Mouse (Mus musculus): ENCODE measurements at regions not wholly inside any gene's neighbourhood (a gene's known extent, or its start where the extent isn't known, plus 50 kb on each side); places are given as distances from the start of the nearest gene placed in this dataset.

DNA sequence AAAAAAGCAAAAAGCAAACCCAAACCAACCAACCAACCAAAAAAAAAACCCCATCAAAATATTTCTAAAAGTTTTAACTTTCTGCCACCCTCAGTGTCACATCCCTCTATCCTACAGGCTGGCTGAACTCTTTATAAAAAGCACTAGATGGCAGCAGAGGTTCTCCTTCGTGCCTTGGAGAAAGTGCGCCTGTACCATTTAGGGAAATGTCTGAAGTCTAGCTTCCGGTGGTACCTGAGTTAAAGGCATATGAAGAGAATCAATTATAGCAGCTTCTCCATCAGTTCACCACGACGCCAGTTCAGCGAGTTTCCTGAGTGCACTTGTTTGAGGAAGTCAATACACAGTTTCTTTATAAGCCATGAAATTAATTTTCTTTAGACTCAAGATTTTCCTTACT is 130.0 kb upstream of the Zc3h12c start:
- DNase-seq (ENCODE audit: low spot score in 2 of 2) = peak; percentile 51 to 52

DNA sequence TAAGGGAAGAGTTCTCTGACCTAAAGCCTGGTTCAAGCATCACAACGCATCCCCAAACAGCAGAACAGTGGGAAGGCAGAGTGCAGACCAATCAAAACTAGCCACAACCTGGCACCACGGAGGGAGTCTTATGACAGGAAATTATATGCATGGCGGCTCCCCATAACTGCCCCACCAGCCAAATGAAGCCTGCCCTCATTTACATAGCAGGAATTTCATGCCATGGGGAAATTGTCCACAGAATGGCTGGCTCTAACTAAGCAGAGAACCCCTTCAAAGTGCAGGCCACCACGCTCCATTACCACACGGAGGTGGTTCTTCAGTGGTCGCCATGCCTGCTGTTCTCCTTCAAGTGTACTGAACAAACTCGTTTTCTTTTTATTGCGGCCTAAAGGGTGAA is 126.3 kb upstream of the Zc3h12c start:
- DNase-seq (ENCODE audit: low spot score in 2 of 2) = no peak

DNA sequence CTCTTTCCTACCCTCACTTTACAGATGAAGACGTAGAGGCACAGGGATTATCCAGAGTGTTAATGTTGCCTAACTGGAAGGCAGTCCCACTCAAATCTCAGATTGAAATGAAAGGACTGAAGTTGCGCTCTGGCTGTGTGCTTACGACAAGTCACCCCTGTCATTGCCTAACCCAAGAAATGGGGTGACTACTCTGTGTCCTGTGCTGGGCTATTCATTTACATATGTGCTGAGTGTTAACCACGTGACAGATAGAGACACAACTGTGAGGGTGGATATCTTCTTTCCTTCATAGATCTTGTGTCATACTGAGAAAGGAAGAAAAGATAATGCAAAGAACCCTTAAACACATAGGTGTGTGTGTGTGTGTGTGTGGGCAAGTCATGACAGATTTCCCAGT is 120.7 kb upstream of the Zc3h12c start:
- no peak for DNase-seq (ENCODE audit: low spot score in 2 of 2)

DNA sequence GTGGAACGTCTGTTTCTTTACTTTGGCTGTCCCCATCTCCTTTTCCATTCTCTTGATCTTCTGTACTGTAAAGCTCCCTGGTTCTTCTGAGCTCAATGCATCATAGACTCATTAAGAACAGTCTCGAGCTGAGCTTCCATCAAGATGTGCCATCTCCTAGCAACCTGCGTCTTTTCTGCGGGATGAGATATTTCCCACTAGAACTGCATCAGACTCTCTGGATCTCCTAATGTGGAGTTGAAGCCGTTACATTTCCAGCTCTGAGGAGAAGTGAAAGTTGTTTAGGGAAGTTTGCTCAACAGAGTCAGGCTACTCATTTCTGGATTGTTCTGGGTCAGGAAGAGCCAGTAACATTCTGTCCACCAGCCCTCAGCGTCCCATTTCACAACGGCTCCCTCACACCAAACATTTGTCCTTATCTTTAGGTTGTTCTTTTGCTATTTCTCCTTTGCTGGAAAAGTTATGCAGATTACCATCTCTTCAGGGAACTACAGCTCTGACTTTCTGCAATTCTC is 119.4 kb upstream of the Zc3h12c start:
- no peak for DNase-seq (ENCODE audit: low spot score in 2 of 2)

DNA sequence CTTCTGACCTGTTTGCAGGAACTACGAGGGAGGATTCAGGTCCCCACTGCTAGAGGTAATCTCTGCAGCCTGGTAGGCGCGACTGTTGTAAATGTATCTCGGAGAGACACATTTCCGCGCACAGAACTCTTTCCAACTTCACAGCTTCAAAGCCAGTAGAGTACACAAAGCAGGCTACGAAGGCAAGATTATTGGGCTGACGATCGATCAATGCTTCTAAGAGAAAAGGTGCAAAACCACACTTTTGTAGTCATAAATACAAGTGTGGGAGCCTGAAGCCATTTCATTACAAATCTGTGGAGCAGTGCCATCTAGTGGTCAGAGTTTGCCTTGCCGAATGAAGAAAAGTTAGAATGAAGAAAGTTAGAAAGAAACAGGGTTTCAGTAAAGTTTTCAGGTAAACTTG is 118.9 kb upstream of the Zc3h12c start:
- peak; percentile 81 to 88 for DNase-seq (ENCODE audit: low spot score in 2 of 2)

DNA sequence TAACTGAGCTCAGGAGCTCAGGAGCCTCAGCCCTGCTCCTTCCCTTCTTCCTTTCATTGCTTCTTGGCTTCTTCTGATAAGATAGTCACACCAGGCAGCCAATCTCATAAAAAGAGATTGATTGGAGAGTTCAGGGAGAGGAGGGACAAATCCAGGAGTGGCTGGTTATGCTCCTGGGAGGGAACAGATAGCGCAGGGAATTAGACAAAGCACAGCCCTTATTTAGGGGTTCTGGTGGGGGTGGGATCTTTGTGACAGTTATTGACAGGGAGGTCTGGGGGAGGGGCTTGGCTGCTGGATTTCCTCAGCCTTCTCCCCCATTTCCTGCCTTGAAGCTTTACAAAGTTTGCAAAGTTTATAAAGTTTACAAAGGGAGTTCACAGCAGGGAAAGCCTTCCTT is 117.7 kb upstream of the Zc3h12c start:
- DNase-seq (ENCODE audit: low spot score in 2 of 2) = no peak

DNA sequence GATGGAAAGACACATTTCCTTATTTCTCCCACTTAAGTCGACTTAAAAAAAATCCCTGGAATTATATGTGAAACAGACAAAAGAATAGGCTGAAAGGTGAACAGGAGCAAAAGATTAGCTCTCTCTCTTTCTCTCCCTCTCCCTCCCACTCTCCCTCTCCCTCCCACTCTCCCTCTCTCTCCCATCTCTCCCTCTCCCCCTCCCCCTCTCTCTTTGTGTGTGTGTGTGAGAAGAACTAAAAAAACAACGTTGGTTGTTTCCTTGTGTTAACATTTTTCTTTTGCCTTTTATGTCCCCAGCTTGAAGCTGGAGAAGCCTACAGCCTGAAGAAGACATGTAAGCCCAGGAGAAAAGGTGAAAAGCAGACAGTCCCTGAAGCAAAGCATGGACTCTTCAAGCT is 115.2 kb upstream of the Zc3h12c start:
- no peak for DNase-seq (ENCODE audit: low spot score in 2 of 2)

DNA sequence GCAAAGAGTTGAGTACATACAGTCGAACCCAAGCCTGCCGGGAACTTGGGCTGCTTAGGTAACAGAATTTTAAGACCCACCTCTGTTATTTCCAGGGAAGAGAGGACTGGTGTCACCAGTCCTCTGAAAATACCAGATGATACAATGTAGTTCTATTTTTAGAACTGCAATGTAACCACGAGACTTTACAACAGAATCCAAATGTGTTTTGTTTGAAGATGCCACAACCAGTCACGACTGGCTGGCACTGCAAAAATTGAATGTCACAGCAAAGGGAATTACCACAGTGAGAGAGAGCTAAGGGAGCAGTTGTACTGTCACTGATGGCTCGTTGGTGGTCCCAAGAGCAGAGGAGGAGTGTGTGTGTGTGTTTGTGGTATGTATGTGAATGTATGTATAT is 112.6 kb upstream of the Zc3h12c start:
- no peak for DNase-seq (ENCODE audit: low spot score in 2 of 2)

DNA sequence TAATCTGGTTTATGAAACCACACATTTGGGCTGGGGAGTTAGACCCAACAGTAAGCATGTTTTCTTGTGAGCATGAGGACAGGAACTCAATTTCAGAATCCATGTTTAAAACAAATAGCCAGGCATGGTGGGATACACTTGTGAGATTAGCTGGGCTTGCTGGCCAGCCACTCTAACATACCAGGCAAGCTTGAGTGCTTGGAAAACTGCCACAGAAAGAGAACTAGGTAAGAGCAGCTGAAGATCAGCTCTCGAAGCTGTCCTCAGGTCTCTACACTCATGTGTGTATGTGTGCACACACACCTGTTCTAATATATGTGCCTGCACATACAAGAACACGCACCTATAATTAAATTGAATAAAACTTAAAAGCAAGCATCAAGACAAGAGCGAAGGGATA is 112.2 kb upstream of the Zc3h12c start:
- DNase-seq (ENCODE audit: low spot score in 2 of 2) = no peak

DNA sequence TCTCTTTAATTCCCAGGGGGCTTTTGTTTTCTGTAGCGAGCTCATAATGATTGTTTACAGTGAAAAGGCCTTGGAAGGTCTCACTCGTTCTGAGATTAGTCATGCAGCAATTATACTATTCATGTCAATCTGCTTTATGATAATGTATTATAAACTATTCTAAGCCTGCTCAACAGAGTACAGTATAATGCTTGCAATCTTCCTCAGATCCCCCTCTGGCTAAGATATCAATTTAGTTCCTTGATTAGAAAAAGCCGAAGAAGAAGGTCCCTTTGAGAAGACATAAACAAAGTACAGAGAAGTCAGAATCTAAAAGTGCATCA is 110.3 kb upstream of the Zc3h12c start:
- no peak for DNase-seq (ENCODE audit: low spot score in 2 of 2)

DNA sequence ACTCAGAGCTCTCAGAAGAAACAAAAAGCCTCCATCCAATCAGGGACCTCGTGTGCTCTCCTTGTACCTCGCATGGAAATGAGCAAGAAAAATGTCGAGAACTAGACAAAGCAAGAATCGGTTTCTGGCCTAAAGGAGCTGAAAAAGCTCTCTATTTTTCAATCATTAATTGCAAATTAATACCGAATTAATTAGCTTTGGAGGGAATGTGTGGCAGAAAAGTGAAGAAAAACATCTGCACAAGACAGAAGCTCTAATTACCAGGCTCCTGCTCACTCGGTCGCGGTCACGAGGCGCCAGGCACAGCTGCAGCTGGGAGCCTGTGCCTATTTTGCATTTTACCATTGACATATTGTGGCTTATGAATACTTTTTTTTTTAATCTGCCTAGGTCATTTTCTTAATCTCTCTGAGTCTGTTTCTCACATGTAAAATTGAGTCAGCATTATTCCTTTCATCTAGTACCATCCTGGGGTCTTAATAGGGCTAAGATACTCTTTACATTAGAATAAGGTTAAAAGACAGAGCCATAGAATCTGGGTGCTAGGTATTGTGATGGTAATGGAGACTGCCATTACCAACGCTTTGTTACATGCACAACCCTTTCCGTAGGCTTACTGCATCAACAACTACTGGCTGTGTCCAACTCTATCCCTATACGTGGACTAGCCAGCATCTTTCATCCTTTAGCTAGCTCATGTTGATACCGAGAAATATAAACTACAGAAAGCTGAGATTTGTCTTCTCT is 109.8 kb upstream of the Zc3h12c start:
- no peak for DNase-seq (ENCODE audit: low spot score in 2 of 2)

DNA sequence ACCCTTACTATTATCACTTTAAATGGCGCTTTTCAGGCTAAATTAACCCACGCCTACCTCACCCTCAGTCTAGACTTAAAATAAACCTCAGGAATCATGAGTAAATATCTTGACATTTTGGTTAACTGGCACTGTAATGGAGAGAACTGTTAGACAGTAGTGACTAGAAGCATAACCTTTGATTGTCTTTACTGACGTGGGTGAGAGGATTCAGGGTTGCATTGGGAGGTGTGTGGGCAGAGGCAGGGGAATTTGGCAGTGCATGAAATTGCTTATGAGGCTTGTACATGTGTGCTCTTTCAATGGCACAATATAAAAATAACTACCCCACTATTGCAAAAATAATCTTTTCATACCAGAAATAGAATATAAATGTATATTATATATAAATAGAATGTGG is 105.6 kb upstream of the Zc3h12c start:
- DNase-seq (ENCODE audit: low spot score in 2 of 2) = no peak

DNA sequence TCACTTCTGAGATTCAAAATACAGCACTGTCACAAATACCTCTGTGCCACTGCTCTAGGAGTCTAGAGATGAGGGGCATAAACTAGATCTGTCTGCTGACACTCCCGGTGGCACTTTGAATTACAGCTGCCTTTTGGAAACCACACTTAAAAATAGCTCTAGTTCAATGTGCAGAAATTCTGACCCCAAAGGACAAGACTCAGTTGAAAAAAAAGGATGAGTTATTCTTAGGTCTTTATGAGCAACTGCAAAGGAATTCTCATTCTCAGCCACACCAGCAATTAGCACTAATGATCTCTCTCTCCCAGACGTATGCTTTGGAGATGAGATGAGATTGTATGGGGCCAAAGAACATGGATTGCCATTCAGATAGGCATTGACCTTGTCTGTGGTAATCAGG is 104.3 kb upstream of the Zc3h12c start:
- DNase-seq (ENCODE audit: low spot score in 2 of 2) = no peak

DNA sequence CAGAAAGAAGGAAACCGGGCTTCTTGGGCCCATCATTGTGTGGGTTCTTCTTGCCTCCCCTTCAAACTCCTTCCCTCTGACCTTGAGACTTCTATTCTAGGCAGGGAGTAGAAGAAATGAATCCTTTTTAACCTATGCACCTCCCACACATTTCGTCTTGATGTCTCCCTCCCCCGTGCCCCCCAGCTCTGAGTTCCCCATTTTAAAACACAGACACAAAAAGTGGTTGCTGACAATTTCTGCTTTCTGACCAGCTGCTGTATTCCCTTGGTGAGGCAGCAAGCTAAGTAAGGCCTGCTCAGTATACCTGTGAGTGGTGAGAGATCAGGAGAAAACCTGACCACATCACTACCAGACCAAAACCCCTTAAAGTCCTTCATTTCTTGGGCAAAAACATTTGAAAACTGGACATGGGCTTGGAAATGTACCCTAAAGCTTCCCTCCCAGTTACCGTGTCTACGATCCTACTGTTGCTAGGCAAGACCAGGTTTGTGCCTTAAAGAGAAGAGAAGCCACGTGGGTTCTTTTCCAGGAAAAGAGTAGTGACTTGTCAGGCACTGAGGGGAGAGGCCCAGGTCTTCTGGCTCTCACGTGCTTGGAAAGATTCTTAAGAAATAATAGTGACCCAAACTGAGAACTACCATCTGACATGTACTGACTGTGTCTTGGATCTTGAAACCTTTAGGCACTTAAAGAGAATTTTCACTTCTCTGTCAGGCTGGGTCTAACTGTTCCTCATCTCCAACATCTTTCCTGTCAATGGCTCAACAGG is 103.2 kb upstream of the Zc3h12c start:
- DNase-seq (ENCODE audit: low spot score in 2 of 2) = no peak

DNA sequence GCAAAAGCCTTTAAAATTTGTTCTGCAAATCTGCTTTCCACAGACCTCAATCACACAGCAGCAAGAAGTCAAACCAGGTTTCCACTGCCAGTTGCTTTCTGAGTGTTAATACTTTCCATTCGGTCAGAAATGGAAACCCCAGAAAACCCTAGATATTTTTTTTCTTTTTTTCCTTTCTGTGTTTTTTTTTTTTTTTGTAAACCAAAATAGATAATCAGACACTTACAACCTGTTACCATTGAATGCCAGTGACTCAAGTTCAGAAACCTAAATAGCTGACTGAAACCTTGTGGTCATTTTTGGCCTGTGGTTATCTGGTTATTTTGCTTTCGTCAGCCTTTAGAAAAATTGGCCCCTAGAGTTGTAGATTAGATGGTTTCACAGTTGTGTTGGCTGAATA is 93.2 kb upstream of the Zc3h12c start:
- no peak for DNase-seq (ENCODE audit: low spot score in 2 of 2)

DNA sequence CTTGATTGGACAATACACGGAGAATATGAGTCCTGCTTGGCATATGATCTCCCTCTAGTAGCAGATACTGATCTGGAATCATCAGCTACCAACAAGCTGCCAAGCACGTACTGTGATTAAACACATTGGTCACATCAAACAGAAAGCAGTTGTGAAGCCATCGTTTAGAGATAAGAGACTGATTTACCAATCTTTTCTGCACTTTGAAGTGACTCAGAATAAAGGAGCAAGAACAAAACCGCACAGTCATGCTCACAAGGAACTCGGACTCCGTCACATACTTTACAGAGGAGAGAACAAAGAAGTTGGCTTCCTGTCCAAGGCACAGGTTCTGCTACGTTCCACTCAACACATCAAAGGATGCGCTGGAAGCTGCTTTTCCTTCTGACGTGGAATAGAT is 91.1 kb upstream of the Zc3h12c start:
- DNase-seq (ENCODE audit: low spot score in 2 of 2) = no peak

DNA sequence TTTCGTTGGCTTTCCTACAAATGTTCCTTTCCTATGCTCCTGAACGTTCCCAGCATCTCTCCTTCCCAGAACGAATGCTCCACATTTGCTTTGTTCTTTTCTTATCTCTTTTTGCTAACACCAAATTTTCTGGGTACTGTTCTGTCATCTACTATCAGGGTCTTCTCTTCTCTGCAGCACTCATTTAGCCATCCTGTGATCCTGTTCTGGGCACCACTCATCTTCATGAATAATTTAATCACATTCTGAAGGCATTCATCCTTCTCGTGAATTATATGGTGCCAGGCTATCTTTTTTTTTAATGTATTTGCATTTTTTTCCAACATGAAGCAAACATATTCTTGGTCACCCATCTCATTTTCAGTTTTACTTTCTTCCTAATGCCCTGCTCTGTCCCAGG is 87.3 kb upstream of the Zc3h12c start:
- DNase-seq (ENCODE audit: low spot score in 2 of 2) = no peak

DNA sequence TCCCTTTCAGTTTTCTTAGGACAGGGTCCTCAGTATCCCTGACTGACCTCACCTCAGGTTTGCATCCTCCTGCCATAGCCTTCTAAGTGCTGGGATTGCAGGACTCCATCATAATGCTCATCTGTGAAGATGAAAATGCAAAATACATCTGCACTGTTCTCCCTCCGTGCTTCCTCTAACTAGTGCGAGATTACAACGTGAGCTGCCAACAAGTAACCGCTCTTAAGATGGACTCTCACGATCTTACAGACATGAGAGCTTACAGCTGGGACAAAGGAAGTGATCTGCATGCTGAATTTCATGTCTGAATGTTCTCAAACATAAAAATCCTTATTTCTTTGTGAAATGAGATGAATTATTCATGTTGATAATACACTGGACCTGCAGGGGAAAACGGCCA is 86.1 kb upstream of the Zc3h12c start:
- DNase-seq (ENCODE audit: low spot score in 2 of 2) = no peak

DNA sequence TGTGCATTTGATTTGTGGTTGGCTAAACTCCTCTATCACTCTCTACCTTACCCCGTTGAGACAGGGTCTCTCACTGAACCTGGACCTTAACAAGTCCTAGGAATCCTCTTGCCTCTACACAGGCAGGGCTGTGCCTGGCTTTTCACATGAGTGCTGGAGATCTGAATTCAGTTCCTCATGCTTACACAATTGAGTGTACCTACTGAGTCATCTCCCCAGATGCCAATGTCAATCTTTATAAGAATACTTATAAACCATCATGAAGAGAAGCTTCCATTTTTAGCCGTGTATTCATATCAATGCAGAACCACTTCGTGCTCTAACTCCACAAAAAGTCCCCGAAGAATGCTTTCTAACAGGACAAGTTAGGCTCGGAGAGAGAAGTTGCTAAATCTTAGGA is 83.1 kb upstream of the Zc3h12c start:
- DNase-seq (ENCODE audit: low spot score in 2 of 2) = no peak

DNA sequence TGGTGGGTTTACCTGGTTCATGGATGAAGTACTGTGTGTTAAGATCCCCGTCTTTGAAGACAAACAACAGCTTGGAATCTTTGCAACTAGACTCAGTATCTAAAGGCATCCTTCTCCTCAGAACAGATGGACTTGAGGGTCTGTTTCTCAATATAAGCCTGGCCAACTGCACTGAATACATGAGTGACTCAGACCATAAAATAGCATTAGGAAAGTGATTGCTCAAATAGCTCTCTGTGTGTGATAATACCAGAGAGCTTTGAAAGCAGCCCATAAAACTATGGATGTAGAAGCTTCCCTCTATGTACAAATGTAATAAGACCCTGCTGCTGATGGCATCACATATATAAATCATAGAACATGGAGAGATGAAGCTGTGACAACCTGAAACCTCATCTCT is 78.3 kb upstream of the Zc3h12c start:
- DNase-seq (ENCODE audit: low spot score in 2 of 2) = no peak

DNA sequence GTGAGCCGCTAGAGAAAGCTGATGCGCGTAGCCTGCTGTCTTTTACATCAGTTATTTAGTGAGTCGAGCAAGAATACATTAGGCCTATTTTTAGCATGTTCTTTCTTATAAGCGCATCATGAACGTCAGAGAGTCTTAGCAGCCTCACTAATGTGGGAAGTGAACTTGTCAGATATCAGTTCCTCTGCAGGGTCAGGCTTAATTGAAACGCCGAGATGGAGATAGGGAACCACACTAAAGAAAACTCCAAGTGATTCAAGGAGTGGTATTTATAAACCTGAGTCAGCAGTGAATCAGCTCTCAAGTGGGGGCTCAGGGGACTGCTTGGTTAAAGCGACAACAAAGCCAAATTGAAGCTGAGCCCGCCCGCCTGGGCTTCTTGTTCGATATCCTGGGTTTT is 75.7 kb upstream of the Zc3h12c start:
- peak; percentile 57 to 59 for DNase-seq (ENCODE audit: low spot score in 2 of 2)

DNA sequence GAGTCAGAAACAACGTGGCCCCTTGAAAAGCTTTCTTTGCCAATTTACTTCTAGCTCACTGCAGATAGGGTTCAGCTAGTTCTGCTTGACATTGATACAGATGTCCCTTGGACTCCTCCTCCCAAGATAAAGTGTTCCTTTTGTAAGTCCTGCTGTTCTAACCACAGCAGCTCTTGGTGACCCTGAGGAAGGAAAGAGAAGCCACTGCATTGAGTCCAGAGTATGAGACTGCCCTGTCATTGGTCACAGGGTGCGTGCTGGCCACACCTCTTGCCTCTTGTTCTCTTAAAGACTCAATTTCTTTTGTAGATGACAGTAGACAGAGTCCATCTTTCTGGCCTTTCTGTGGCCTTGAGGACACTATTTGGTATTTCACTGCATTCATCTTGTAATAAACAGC is 74.7 kb upstream of the Zc3h12c start:
- DNase-seq (ENCODE audit: low spot score in 2 of 2) = no peak

DNA sequence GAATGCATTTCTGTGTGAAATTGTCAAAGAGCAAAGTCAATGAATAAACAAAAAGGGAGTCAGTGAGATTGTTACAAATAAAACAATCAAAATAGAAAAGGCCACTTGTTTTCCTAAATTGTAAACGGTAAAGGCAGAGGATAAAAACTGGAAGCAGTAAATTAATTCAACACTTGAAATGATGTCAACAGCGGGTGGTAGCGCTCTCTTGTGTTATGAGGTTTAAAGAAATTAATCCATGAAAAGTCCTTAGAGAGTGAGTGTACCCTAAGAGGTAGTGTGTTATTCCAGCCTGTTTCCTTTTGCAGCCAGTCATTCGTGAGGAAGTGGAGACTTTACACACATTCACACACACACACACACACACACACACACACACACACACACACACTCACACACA is 73.2 kb upstream of the Zc3h12c start:
- no peak for DNase-seq (ENCODE audit: low spot score in 2 of 2)
